Mouse (Mus musculus) naive thymus-derived CD4-positive, alpha-beta T cell, adult 2 months (primary cell): Measurements from ENCODE around the gene Rassf5.

Experiments used
- DNase-seq: peaks from one replicate; pipeline ENCODE4 v3.0.0-alpha.2; 2011; ENCODE audit warnings: low read depth

Gene Rassf5

DNA sequence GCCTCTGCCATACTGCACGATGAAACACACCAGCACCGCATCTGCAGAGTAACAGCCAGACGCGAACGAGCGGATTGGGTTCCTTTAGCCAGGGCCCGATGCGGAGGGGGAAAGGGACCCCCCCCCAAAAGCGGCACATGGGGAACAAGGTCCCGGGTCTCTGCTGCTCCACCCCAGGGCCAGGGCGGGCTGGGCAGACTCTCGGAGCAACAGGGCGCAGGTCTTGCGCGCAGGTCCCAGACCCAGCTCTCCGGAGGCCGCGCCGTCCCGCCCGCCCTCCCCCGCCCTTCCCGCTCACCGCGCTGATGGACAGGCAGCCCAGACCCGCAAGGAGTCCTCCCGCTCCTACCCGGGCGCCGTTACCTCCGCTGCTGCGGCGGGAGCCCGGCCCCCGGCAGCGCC, 107.3 kb downstream of the Rassf5 start:
- DNase-seq: peak; percentile 48

DNA sequence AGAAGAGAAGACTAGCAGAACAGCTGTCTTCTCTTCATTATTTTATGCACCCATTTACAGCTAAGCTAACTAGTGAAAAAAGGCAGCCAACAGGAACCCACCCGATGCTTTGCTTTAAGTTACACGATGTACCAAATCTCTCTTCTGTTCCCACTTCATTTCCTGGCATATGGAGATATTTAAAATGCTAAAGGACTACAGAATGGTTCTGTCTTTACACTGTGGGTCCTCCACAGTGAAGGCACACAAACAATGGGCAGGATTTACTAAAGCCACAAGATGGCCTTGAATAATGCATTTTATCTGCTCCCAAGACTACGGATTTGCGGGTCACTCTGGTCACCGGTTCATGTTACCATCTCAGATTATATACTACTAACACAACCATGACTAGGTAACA, 107.9 kb downstream of the Rassf5 start:
- no peak for DNase-seq

DNA sequence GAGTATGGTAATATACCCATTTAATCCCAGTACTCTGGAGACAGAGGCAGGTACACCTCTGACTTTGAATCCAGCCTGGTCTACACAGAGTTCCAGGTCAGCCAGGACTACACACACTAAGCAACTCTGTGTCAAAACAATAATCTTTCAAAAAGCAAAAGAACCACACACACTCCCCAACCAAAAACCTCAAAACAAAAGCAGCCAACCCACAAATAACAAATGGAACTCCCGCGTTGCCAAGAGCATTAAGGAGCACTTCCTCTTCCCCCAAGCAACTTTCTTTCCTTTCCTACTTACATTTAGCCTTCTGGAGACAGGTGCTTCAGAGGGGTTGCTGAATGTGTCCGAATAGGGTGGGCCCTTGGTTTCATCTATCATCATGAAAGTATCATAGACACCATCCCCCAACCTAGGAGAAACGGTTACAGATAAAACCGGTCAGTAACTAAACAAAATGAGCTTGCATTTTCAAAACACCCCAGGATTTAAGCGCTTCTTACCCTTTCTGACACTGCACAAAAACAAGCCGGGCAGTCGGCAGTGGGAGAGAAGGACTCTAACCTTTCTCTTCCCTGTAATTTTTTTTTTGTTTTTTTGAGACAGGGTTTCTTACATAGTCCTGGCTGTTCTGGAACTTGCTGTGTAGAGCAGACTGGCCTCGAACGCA, 109.0 kb downstream of the Rassf5 start:
- peak; percentile 40 for DNase-seq

DNA sequence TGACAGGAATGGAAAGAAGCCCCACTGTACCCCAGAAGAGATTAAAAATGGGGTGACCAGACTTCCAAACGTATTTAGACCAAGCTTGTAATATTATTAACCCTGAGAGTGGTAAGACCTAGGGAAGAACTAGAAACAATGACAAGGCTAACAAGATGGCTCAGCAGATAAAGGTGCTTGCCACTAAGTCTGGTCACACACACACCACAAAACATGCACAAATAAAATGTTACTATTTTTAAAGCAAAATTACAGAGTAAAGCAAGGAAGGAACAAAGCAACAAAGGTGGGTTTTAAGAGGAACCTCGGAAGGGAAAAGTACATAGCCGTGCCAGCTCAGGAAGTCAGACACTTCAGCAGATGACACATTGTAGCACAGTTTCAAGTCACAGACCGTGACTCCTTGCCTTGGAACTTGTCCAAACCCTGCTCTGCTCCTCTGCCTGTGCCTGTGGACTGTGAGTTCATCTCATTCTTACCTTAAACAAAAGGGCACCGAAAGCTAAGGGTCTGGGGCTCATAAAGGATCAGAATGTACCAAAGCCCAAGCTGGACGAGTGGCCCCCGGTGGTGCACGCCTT, 110.0 kb downstream of the Rassf5 start:
- DNase-seq: peak; percentile 54

DNA sequence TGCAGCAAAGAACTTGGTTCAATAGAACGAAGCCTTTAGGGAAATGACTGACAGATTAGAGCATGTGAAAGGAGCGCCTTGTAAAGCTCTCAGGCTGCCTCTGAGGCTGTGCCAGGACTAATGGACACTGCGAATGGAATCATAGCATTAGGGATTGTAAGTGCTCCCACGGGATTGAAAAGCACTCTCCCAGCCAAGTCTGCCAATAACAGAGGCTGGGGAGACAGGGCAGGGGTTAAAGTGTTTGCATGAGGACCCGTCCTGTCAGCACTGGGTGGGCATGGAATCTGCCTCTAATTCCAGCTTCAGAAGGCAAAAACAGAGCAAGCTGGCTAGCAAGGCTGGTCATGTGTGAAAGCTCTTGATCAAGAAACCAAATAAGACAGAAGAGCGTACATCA, 110.8 kb downstream of the Rassf5 start:
- no peak for DNase-seq
